Mouse (Mus musculus) MEL (cell line): Measurements from ENCODE around the gene Sit1.

Experiments
- POLR2AphosphoS5 ChIP-seq: IDR thresholded peaks from 2 replicates; pipeline ENCODE4 v1.6.1; 2012; ENCODE audit warnings: low read depth, borderline replicate concordance, mild to moderate bottlenecking, inconsistent platforms, low read length, moderate library complexity, mixed read lengths
- RCOR1 ChIP-seq: IDR thresholded peaks from 2 replicates; pipeline ENCODE4 v1.6.1; 2012; ENCODE audit warnings: low read depth, mild to moderate bottlenecking, inconsistent platforms, low read length, improper control_type of control experiment

GRCm38 (mm10) chr4:43447251-43447650 lies 36.3 kb downstream of the Sit1 start:
- TF ChIP-seq RCOR1 (no peak), POLR2AphosphoS5 (no peak)
